Mouse (Mus musculus) spleen, adult 2 months (tissue): ENCODE measurements at regions not wholly inside any gene's neighbourhood (a gene's known extent, or its start where the extent isn't known, plus 50 kb on each side); places are given as distances from the start of the nearest gene placed in this dataset.

ENCODE experiments used
- CTCF ChIP-seq: fragments of 200-500 bp; IDR thresholded peaks from 2 replicates; pipeline ENCODE4 v1.5.1; 2011; ENCODE audit warnings: mild to moderate bottlenecking, inconsistent platforms; ENCODE audit not compliant: insufficient read depth, insufficient read length, insufficient replicate concordance; ENCODE audit errors: extremely low read depth
- POLR2A ChIP-seq: fragments of 200-500 bp; IDR thresholded peaks from 2 replicates; pipeline ENCODE4 v1.6.1; 2011; ENCODE audit warnings: low read depth, low read length, inconsistent platforms

DNA sequence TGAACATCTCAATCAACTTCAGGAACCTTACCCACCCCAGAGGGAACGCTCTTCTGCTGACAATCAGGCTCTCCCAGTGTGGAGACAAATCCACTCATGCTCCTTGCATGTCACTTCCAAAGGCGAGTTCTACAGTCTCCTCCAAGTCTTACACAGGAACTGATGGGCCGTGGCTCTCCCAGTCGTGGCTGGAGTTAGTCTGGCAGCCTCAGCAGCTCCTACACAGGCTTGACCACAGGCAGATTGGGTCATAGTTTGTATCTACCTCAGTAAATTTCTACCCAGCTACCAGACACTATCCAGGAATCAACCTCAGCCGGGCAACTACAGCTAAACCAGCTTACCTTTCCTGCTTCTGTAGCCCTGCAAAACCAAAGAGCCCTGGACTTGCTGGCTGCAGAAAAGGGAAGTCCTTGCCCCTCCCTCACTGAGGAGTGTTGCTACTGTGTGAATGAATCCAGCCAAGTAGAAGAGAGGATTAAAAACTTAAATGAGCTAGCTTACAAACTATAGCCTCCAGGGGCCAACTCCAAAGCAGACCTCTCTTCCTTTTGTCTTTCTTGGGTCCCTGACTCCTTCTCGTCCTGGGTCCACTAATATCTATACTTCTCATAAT lies 978.5 kb downstream of the 4930447A16Rik start:
- TF ChIP-seq CTCF (no peak), POLR2A (no peak)
